Mouse (Mus musculus): ENCODE measurements around the gene Cyp21a1.
A peak's percentile ranks its signal among the peaks of the same experiment; 100 is the strongest.
"Not testable (repeated sequence)": the region's sequence is repeated elsewhere in the genome, so short reads cannot be mapped to it uniquely, and the experiment has no call there.

The Cyp21a1 gene

GRCm38 (mm10) chr17:34804301-34804700 is at the start of gene Cyp21a1:
Cyp21a1 (minus strand) TSS chr17:34804561.
- not testable (repeated sequence) for DNase-seq

GRCm38 (mm10) chr17:34853511-34853910 is 49.1 kb upstream of the Cyp21a1 start:
- no peak for DNase-seq

DNA sequence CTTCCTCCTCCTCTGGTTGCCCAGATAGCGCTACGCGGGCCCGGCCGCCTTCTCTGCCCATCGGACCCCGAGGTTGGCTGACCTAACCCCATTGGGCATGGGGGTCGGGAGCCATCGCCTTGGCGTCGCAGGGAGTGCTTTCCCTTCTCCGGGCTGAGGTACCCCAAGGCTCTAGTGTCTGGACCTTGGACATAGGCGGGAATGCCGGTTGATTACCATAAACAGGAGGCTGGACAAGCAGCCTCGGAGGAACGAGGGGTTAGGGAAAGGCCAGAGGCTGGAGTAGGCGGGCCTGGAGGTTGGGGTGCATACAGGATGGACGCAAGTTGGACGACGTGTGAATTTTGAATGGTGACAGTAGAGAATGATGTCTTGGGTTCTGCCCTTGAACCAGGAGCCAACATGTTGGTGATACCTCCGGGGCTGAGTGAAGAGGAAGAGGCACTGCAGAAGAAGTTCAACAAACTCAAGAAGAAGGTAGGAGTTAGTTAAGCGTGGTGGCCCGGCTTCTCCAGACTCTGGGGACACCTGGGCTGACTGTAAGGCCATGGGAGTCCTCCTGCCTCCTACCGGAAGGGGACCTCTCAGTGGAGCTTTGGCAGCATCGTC is 46.3 kb upstream of the Cyp21a1 start:
- DNase-seq: peak; percentile 14

DNA sequence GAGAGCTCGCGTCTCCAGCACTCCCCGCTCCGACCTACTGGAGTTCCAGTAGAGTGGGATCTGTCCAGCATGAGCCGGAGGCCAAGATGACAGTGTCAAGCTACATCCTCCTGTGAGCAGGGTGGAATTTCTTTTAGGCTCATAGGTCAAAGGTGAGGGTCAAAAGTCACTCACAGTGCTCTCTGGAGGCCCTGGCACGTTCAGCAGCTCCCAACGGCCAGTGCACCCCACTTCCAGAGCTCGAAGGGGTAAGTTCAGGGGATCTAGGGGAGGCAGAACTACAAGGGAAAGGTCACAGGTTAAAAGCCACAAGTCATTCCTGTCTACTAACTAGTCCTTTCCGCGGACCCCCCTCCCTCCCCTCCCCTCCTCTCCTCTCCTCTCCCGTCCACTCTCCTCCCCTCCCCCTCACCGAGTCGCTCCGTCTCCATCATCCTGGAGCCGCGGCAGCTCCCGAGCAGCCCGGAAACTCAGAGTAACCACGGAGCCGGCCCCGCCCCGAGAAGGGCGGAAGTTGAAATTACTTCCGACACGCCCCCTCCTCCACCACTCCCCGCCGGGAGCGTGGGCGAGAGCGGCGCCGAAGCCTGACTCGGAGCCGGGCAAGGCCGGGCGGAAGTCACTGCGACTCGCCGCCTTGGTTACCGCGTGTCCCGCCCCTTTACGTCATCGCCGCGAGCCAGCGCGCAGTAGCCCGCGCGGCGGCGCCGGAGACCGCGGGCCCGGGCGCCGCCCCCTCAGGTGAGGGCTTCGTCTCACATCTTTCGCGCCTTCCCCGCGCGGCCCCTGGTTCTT is 45.6 kb upstream of the Cyp21a1 start, which contains the start of the genes Skiv2l and Nelfe:
Gene Skiv2l, minus strand, starts transcription at position 489 of the 795 bp plus-strand sequence.
Gene Nelfe, plus strand, starts transcription at position 670 of the 795 bp plus-strand sequence.
- DNase-seq: peak; percentile 99

DNA sequence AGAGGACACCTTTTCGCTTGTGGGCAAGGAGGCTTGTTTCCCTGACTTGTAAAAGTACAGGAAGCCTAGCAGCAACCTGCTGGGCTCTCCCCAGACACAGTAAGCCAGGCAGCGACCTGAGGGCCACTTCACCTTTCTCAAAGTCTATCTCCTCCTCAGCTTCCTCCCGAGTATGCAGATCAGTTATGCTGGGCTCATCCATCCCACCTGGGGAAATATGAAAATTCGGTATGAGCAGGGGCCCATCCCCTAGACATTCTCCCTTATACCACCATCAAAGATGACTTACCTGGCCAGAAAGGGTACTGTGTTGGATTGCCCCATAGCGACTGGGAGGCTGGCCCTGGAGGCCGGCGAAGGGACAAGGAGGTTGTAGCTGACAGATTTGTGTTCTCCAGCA is 43.3 kb upstream of the Cyp21a1 start:
- DNase-seq: no peak

GRCm38 (mm10) chr17:34847192-34847591 is 42.8 kb upstream of the Cyp21a1 start:
- DNase-seq: no peak

DNA sequence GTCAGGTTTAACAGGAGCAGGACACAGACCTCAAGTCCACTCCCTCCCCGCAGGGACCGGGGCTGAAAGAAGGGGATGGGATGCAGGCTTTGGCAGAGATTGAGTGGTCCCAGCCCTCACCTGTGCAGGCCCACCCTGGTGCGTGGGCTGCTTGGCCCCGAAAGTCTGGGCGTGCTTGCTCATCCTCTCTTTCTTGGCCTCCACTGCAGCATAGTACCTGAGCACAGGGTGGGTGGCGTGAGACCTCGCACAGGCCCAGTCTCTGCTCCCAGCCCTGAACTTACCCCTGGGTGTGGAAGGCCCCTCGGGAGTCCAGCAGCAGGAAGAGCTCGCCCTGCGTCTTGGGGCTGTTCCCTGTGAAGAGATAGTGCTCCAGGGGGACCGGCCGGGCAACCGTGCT is 40.5 kb upstream of the Cyp21a1 start:
- DNase-seq: no peak

DNA sequence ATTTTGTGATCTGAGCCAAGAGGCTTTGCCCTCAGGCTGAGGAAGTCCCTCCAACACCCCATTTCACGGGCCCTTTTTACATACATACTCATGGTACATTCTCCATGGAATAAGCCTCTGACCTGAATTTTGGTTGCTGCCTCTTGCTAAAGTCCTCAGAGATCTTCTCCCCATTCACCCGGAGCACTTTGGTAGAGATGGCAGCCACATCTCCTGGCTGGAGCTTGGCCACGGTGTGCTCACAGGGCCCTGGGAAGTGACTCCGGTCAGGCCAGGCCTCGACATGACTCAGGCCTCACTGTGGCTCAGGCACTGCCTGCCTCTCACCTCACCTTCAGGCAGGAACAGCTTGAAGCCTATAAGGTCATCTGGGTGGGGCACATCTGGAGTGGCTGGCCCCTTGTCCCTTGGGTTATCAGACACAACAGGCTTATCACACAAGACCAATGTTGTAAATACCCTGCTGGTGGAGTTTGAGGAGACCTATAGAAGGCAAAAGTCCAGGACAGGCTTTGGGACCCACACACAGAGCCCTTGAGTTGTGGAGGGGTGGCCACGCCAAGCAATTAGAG is 36.5 kb upstream of the Cyp21a1 start:
- DNase-seq: no peak

GRCm38 (mm10) chr17:34838785-34839184 is 34.4 kb upstream of the Cyp21a1 start:
- DNase-seq: no peak

GRCm38 (mm10) chr17:34837464-34838324 is 33.3 kb upstream of the Cyp21a1 start:
- DNase-seq: no peak

DNA sequence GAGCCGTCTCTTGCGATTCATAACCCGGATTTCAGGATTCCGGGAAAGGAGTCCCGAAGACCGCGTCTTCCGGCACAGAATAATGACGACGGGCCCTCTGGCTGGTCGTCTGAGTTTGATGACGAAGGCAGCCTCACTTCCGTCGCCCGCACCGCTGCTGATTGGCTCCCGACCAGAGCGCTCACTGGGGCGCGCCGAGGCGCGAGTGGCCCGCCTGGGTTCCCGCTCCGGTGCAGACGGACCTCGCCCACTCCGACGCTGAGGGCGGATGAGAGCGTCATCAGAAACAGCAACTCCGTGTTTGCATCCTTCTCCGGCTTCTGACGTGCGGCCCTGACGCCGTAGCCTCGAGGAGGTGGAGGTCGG is 32.5 kb upstream of the Cyp21a1 start, which contains the start of the genes Stk19 and Dxo:
Gene Stk19, minus strand, starts transcription at position 90 of the 366 bp plus-strand sequence.
Gene Dxo, plus strand, starts transcription at position 164 of the 366 bp plus-strand sequence.
- DNase-seq: peak; percentile 93

DNA sequence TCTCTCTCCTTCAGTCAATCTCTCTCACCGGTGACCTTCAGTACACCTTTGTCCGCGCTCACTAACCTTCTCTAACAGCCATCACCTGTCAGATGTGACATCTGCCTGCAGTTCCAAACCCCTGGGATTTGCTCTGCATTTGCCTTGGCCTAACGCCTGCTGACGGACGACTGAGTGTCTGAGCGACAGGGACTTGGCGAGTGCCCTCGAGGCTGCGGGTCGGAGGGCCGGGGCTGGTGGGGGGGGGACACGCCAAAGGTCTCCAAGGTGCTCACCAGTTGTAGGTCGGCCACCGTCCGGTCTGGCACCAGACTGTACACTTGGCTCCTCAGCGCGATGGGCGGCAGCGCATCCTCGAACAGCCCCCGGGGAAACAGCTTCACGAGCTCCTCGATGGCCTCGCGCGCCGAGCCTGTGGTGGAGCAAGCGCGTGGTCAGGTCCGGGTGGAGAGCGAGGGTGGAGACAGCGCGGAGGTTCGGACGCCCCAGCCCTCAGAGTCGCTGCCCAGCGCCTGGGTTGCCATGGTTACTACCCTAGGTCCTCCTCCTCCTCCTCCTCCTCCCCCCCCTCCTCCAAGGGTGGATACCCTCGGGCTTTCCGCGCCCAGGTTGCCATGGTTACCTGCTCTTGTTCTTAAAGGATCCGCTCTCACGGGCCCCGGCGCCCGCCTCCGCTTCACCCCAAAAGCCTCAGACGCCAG is 31.9 kb upstream of the Cyp21a1 start:
- DNase-seq: no peak

DNA sequence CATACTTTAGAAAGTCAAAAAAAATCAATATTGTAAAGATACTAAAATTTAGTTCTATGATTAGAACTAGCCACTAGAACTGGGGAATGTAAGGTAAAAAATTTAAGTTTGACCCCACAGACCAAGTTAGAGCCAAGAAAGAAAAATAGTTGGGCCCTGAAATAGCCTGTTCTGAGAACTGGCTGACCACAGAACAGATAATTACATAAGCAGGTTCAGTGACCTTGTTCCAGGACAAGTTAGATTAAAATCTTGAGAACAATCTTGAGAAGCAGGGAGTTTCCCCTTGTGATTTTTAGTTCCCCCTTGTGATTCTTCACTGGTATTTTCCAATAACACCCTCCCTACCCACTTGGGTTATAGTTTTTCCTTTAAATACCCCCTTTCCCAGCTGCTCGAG is 26.4 kb upstream of the Cyp21a1 start:
- DNase-seq: not testable (repeated sequence)

DNA sequence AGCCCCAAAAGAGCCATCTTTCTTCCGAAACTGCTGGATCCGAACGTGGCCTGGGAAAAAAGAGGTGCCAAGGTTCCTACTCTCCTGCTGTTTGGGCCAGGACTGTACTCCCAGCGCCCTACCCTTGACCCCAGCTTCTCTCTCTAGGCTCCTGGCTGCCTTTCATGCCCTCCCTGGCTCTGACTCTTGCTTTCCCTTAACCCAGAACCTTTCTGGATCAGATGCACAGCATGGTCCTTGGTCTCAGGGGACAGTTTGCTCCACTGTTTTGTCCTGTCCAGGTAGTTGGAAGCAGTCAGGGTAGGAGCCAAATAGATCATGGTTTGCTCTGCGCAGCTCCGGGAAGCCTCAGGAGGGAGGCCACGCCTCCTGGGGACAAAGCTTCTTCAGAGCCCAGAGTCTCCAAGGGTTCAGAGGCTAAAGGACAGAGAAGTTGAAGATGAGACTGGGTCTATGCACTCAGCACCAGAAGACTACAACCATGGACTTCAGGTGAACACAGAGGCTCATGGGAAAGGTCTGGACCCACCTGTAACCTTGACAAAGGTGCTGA is 10.5 kb upstream of the Cyp21a1 start:
- DNase-seq: no peak

- peak; percentile 40 for DNase-seq
Measured at GRCm38 (mm10) chr17:34813747-34814146, 9.4 kb upstream of the Cyp21a1 start.

DNA sequence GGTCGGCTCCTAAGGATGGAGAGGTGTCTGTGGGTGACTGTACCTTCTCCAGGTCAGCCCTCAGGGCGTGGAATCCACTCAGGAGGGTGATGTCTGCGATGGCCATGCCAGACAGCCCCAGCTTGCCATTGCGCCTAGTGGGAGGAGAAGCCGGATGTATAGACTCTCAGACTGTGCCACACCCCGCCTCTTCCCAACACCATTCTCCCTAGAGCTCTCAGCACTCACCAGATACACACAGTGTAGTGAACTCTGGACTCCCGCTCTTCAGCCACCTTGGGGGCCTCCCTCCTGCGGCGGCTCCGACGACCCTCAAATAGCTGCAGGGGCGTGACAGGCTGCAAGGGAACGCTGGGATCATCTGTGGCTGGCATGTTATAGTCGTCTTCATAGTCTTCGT is 6.9 kb upstream of the Cyp21a1 start:
- DNase-seq: no peak

DNA sequence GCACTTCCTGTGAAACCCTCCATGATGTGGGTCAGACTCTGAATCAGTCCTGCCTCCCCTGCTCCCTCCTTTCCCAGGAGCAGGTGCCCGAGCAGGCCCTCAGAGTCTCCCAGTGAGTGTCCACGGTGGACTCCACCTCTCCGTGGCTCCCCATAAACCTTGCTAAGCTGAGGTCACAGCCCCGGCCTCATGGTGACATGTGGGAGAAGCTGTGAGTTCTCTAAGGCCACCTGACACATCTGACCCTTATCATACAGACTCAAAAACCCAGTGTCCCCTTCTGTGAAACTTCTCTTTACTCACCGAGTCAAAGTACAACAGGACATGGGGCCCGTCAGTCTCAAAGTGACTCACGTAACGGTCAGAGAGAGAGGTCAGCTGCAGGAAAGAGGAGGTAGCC is 6.5 kb upstream of the Cyp21a1 start:
- DNase-seq: not testable (repeated sequence)

DNA sequence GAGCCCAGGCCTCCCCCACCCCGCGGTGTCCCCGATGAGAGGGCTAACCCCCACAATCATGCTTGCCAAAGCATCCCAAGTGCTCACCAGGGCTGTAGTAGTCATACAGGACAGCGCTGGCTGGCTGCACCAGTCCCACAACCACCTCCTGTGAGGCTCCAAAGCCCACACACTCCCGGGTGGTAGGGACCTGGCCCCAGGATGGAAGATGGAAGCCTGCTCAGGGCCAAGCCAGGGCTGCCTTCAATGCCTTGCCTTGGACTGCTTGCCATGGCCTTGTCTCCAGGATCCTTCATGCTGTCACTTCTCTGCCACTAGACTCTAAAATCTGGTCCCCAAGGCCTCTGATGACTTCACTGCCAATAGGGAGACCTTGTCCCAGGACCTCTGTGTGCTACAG is 6.0 kb upstream of the Cyp21a1 start:
- DNase-seq: not testable (repeated sequence)

- DNase-seq: no peak
Measured at GRCm38 (mm10) chr17:34808599-34809205, 4.3 kb upstream of the Cyp21a1 start.

DNA sequence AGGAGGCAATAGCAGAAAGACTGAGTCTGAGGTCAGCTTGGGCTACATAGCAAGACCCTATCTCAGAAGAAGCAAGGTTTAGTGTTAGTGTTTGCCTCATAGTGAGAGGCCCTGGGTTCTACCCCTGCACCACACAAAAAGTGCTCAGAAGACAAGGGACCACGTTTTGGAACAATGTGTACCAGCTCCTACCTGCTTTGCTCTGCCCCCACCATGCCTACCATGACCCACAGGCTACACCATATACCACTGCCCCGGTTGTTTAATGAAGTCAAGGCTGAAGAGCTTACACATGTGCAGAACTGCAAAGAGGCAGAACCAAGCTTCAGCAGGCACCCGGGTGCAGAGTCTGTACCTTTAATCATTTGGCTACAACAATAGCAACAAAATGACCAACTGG is 2.8 kb upstream of the Cyp21a1 start:
- DNase-seq: no peak

- DNase-seq: no peak
Measured at GRCm38 (mm10) chr17:34804871-34805562, 656 bp upstream of the Cyp21a1 start.
